17 mouse cellular contexts compared by ENCODE assay signal in the genomic region with DNA sequence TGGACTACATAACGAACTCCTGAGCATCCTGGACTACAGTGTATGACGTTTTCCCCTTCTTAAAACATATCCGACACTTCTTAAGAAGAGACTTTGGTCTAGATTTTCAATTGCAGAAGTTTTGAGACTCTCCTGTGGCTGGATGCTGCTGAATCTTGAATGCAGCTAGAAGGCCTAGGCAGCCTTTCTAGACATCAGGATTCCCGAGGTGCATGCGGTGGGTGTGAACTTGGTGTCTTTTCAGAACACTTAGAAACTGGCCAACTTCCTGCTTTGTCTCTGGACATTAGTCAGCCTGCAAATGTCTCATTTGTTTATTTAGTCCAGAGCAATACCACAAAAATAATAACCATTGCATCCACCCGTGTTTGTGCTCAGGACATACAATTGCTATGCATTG.
"Had no signal": no experiment of that assay in that cellular context is flagged by ENCODE, and none has a peak within 500 bp of the region (broad histone marks: within the 10 kb centered on the region; RNA-seq: fewer than 3 reads in every experiment).

No protein-coding gene starts in this region.

- H3K4me3 ChIP-seq: midbrain, embryonic 10.5 days; midbrain, embryonic 12.5 days; myocyte; neural tube, embryonic 13.5 days; neural tube, embryonic 15.5 days had no signal

- H3K36me3 ChIP-seq: midbrain, embryonic 10.5 days; midbrain, embryonic 12.5 days; neural tube, embryonic 13.5 days; neural tube, embryonic 15.5 days had no signal

- H3K9me3 ChIP-seq: midbrain, embryonic 10.5 days; midbrain, embryonic 12.5 days; neural tube, embryonic 13.5 days; neural tube, embryonic 15.5 days had no signal

- DNase-seq: lung, adult 18-20 months; lung, embryonic 14.5 days; lung, postnatal 10 days; lung, postnatal 4 days; midbrain, embryonic 14.5 days; retina, postnatal 1 day; right cerebral cortex, adult 18-20 months; right cerebral cortex, postnatal 25 days; right cerebral cortex, postnatal 4 days; spleen, adult 18-20 months; thymus, adult 18-20 months; thymus, postnatal 25 days had no signal

- H3K4me2 ChIP-seq: lung, embryonic 14.5 days; midbrain, embryonic 12.5 days; neural tube, embryonic 13.5 days; neural tube, embryonic 15.5 days had no signal

- H3K27me3 ChIP-seq: midbrain, embryonic 12.5 days; neural tube, embryonic 13.5 days; neural tube, embryonic 15.5 days had no signal

- H3K27ac ChIP-seq: midbrain, embryonic 10.5 days; midbrain, embryonic 12.5 days; neural tube, embryonic 13.5 days; neural tube, embryonic 15.5 days had no signal

- H3K4me1 ChIP-seq: midbrain, embryonic 10.5 days; midbrain, embryonic 12.5 days; neural tube, embryonic 13.5 days; neural tube, embryonic 15.5 days had no signal

- H3K9ac ChIP-seq: lung, embryonic 14.5 days; midbrain, embryonic 12.5 days; neural tube, embryonic 13.5 days; neural tube, embryonic 15.5 days had no signal
